Mouse (Mus musculus) liver, embryonic 15.5 days (tissue): ENCODE data around the gene Nudt14. TPM values are rescaled to one million over a fixed set of nuclear protein-coding genes. Genes with fewer than 3 reads are reported as not detected.

Experiments
- ATAC-seq: fragments of 200-750 bp; cut with Nextera tagmentation; 2 replicates; pipeline ENCODE4 v1.8.0; 2017; ENCODE audit warnings: moderate number of reproducible peaks, mild to moderate bottlenecking, moderate library complexity; ENCODE audit not compliant: insufficient read depth
- H3K27ac ChIP-seq: fragments of 300-500 bp; sonication (generic); replicated peaks from 2 replicates; pipeline ENCODE4 v1.5.1; 2015; ENCODE audit warnings: mild to moderate bottlenecking, inconsistent platforms
- H3K27me3 ChIP-seq: fragments of 300-500 bp; sonication (generic); 2 replicates; pipeline ENCODE4 v1.6.1; 2015; ENCODE audit warnings: mild to moderate bottlenecking, inconsistent platforms
- H3K36me3 ChIP-seq: fragments of 300-500 bp; sonication (generic); replicated peaks from 2 replicates; pipeline ENCODE4 v1.6.1; 2015; ENCODE audit warnings: moderate library complexity, mild to moderate bottlenecking, inconsistent platforms
- H3K4me1 ChIP-seq: fragments of 300-500 bp; sonication (generic); replicated peaks from 2 replicates; pipeline ENCODE4 v1.6.1; 2015; ENCODE audit warnings: inconsistent platforms
- H3K4me2 ChIP-seq: fragments of 300-500 bp; sonication (generic); 2 replicates; pipeline ENCODE4 v1.6.1; 2015; ENCODE audit warnings: moderate library complexity, mild to moderate bottlenecking, inconsistent platforms
- H3K4me3 ChIP-seq: fragments of 300-500 bp; sonication (generic); replicated peaks from 2 replicates; pipeline ENCODE4 v1.5.1; 2015; ENCODE audit warnings: mild to moderate bottlenecking, inconsistent platforms
- H3K9ac ChIP-seq: fragments of 300-500 bp; sonication (generic); 2 replicates; pipeline ENCODE4 v1.6.1; 2015; ENCODE audit warnings: moderate library complexity, mild to moderate bottlenecking, inconsistent platforms
- H3K9me3 ChIP-seq: fragments of 300-500 bp; sonication (generic); replicated peaks from 2 replicates; pipeline ENCODE4 v1.6.1; 2016; ENCODE audit warnings: inconsistent platforms
- WGBS: fragments of 180-500 bp; shearing (Covaris S2); methylation state at CpG from one replicate; pipeline ENCODE4 v1.1.7; 2015; ENCODE audit warnings: mixed read lengths; ENCODE audit not compliant: insufficient replicate concordance; 5-methylcytosine and 5-hydroxymethylcytosine counted together
- polyA plus RNA-seq: library from polyadenylated mRNA; unstranded; fragments of >200 nt; fragmentation: Nextera tagmentation; extraction: Ambion mirVana; gene quantifications from 2 replicates; pipeline ENCODE4 v1.2.1, GENCODE M21; 2015

The Nudt14 gene
- polyA plus RNA-seq, 1 experiment from 2014 or later = 14.3 TPM

DNA sequence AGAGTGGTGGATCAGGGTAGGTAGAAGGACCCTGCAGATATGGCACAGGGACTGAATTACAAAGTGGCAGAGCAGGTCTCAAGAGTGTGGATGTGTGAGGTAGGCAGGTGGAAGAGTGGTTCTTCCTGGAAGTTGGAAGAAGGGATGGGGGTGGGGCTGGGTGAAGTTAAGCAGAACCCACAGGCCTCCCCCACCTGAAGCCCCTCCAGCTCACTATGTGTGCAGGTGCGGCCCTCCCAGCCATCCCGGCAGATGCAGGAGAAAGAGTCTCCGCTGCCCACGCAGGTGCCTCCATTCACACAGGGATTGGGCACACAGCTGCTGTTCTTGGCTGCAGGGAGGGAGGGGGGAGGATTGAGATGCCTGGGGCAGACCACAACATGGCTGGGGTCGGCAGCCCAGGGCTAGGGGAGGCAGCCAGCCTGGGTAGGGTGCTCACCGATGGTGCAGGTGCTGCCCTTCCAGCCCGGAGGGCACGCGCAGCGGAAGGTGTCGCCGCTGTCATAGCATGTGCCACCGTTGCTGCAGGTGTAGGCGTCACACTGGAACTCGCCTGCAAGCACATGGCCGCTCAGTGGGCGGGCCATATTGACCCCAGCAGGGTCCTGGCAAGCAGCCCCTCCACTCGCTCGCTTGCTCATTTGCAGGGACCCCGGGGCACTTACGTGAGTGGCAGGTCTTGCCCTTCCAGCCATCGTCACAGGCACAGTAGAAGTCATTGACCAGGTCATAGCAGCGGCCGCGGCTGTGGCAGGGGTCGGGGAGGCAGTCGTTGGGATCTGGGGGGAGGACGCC lies 28.8 kb downstream of the Nudt14 start:
- no peak overlapping the region for H3K27ac ChIP-seq
- WGBS = 78% methylated on average over 28 of the region's 28 CpGs
- no peaks in the 10 kb centered on the region for H3K9me3 ChIP-seq
- no peak for ATAC-seq
- H3K27me3 ChIP-seq = 0 out of 2 replicates have a peak, but pooled peaks cover 3% of the 10 kb centered on the region
- H3K36me3 ChIP-seq = no peaks in the 10 kb centered on the region
- H3K4me3 ChIP-seq = no peak overlapping the region
- no peak overlapping the region for H3K4me2 ChIP-seq
- H3K4me1 ChIP-seq = no peaks in the 10 kb centered on the region
- no peak overlapping the region for H3K9ac ChIP-seq

GRCm38 (mm10) chr12:112911701-112912100 lies 30.2 kb downstream of the Nudt14 start:
- Histone ChIP-seq H3K4me2 (no peak overlapping the region), H3K36me3 (no peaks in the 10 kb centered on the region), H3K4me3 (no peak overlapping the region), H3K9ac (no peak overlapping the region), H3K27ac (no peak overlapping the region), H3K27me3 (no peaks in the 10 kb centered on the region), H3K4me1 (no peaks in the 10 kb centered on the region), H3K9me3 (no peaks in the 10 kb centered on the region)
- WGBS = 74% methylated on average over 17 of the region's 17 CpGs
- ATAC-seq = no peak

GRCm38 (mm10) chr12:112908991-112909390 lies 32.9 kb downstream of the Nudt14 start:
- Histone ChIP-seq H3K27ac (no peak overlapping the region), H3K4me2 (no peak overlapping the region), H3K36me3 (no peaks in the 10 kb centered on the region), H3K4me1 (no peaks in the 10 kb centered on the region), H3K9me3 (no peaks in the 10 kb centered on the region), H3K27me3 (no peaks in the 10 kb centered on the region), H3K4me3 (no peak overlapping the region), H3K9ac (no peak overlapping the region)
- 79% methylated on average over 22 of the region's 22 CpGs for WGBS
- ATAC-seq = no peak

DNA sequence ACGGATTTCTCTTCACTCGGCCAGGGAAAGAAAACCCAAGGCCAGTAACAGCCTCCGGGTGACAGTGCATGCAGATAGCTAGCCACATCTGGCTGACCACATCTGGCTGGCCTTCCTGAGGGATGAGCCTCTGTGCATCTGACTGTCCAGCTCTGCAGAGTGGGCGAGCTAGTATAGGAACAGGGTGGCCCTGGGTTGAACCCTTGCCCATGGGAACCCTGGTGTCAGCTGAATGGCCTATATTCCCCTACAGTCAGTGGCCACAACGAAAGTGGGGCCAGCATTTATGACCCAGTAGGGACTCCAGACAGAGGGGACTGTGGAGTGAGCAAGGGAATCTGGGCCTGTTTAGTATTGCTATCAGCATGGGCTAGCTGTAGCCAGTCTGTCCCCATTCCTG lies 36.9 kb downstream of the Nudt14 start:
- no peak overlapping the region for H3K4me3 ChIP-seq
- ATAC-seq = no peak
- no peaks in the 10 kb centered on the region for H3K9me3 ChIP-seq
- H3K4me1 ChIP-seq = no peaks in the 10 kb centered on the region
- H3K27me3 ChIP-seq = no peaks in the 10 kb centered on the region
- H3K36me3 ChIP-seq = no peaks in the 10 kb centered on the region
- no peak overlapping the region for H3K9ac ChIP-seq
- 66% methylated on average over 5 of the region's 5 CpGs for WGBS
- H3K27ac ChIP-seq = no peak overlapping the region
- no peak overlapping the region for H3K4me2 ChIP-seq

GRCm38 (mm10) chr12:112903941-112904340 lies 38.0 kb downstream of the Nudt14 start:
- Histone ChIP-seq H3K27me3 (no peaks in the 10 kb centered on the region), H3K4me2 (no peak overlapping the region), H3K9ac (no peak overlapping the region), H3K27ac (no peak overlapping the region), H3K4me1 (no peaks in the 10 kb centered on the region), H3K36me3 (no peaks in the 10 kb centered on the region), H3K9me3 (no peaks in the 10 kb centered on the region), H3K4me3 (no peak overlapping the region)
- ATAC-seq = no peak
- 63% methylated on average over 8 of the region's 8 CpGs for WGBS

- Histone ChIP-seq H3K9me3 (no peaks in the 10 kb centered on the region), H3K4me3 (no peak overlapping the region), H3K36me3 (no peaks in the 10 kb centered on the region), H3K4me1 (no peaks in the 10 kb centered on the region), H3K9ac (no peak overlapping the region), H3K4me2 (no peak overlapping the region), H3K27me3 (peaks cover 11% of the 10 kb centered on the region), H3K27ac (no peak overlapping the region)
- no peak for ATAC-seq
- 66% methylated on average over 9 of the region's 9 CpGs for WGBS
Measured at GRCm38 (mm10) chr12:112900641-112901040, 41.3 kb downstream of the Nudt14 start.

DNA sequence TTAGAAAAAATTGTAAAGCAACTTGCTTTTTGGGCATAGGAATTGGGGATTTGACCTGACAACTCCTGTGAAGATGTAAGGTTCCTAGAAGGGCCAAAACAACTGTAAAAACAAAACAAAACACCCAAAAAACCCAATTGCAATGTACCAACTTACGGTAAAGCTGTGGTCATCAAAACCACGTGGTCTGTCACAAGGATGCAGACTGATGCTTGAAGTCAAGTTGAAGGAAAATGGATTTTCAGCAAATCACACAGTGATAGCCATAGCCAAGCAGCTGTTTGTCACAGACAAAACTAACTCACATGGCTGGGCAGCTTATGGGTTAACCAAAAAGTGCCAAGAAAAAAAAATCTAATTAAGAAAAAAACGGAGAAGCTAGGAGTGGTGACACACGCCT lies 43.0 kb downstream of the Nudt14 start:
- no peak for ATAC-seq
- no peaks in the 10 kb centered on the region for H3K36me3 ChIP-seq
- H3K9ac ChIP-seq = no peak overlapping the region
- H3K4me2 ChIP-seq = no peak overlapping the region
- no peak overlapping the region for H3K4me3 ChIP-seq
- WGBS = 45% methylated on average over 4 of the region's 4 CpGs
- H3K4me1 ChIP-seq = no peaks in the 10 kb centered on the region
- no peak overlapping the region for H3K27ac ChIP-seq
- no peaks in the 10 kb centered on the region for H3K9me3 ChIP-seq
- peaks cover 26% of the 10 kb centered on the region for H3K27me3 ChIP-seq

GRCm38 (mm10) chr12:112898351-112898750 lies 43.6 kb downstream of the Nudt14 start:
- Histone ChIP-seq H3K9me3 (no peaks in the 10 kb centered on the region), H3K36me3 (no peaks in the 10 kb centered on the region), H3K27me3 (peaks cover 29% of the 10 kb centered on the region), H3K27ac (no peak overlapping the region), H3K4me1 (no peaks in the 10 kb centered on the region), H3K4me2 (no peak overlapping the region), H3K4me3 (no peak overlapping the region), H3K9ac (no peak overlapping the region)
- no peak for ATAC-seq
- WGBS = 63% methylated on average over 12 of the region's 12 CpGs

GRCm38 (mm10) chr12:112897522-112898212 lies 44.3 kb downstream of the Nudt14 start:
- no peak overlapping the region for H3K4me2 ChIP-seq
- WGBS = 12% methylated on average over 16 of the region's 16 CpGs

DNA sequence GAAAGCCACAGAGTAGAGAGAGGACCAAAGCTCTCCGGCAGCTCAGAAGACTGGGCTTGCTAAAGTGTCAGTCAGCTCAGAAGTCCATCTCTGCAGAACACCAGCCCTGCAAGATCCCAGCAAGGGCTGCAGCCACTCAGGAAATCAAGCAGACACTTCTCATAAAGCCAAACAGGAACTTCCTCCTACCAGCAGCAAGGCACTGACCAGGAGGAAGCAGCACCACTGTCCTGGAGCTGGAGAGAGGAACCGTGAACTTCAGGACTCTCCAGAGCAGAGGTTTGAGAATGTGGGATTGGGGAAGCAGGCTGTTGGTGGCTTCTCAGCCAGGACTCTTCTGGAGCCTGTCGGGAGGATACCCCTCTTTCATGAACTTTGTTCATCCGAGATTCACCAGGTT lies 47.0 kb downstream of the Nudt14 start:
- WGBS = 6% methylated on average over 4 of the region's 4 CpGs
- Histone ChIP-seq H3K27me3 (peaks cover 29% of the 10 kb centered on the region), H3K27ac (no peak overlapping the region), H3K9me3 (no peaks in the 10 kb centered on the region), H3K4me1 (no peaks in the 10 kb centered on the region), H3K4me2 (no peak overlapping the region), H3K4me3 (no peak overlapping the region), H3K36me3 (no peaks in the 10 kb centered on the region), H3K9ac (no peak overlapping the region)
- no peak for ATAC-seq

More at GRCm38 (mm10) chr12:112897522-112898212, 44.3 kb downstream of the Nudt14 start:
- no peaks in the 10 kb centered on the region for H3K9me3 ChIP-seq
- no peak overlapping the region for H3K9ac ChIP-seq
- peaks cover 29% of the 10 kb centered on the region for H3K27me3 ChIP-seq
- no peak overlapping the region for H3K27ac ChIP-seq
- H3K36me3 ChIP-seq = no peaks in the 10 kb centered on the region
- no peak for ATAC-seq
- no peak overlapping the region for H3K4me3 ChIP-seq
- H3K4me1 ChIP-seq = no peaks in the 10 kb centered on the region

DNA sequence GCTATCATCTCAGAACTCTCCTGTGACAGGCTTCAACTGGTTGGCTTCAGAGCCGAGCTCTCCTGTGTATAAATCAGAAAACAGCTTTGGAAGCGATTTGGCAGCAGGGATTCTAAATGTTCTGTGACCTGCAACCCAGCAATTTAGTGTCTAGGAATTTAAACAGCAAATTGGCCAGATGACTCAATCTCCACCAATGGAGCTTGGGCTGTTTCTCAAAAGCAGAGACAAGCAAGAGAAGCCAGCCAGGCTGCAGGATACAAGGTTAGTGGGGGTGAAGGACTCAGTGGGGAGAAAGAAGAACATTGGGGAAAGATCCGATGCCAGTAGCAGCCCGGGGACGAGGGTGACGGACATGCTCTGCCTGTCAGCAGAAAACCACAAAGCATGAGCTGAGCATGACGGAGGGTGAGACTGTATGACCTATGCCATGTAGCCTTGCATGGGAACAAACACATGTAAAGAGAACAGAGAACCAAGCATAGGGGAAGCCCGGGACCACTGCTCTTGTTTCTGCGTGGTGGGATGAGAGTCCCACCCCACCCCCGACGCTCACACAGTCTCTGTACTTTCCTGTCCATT lies 47.5 kb downstream of the Nudt14 start:
- WGBS = 13% methylated on average over 11 of the region's 11 CpGs
- H3K4me1 ChIP-seq = no peaks in the 10 kb centered on the region

More for the DNA sequence above, 47.5 kb downstream of the Nudt14 start:
- no peak overlapping the region for H3K27ac ChIP-seq
- no peak overlapping the region for H3K4me3 ChIP-seq
- no peaks in the 10 kb centered on the region for H3K9me3 ChIP-seq
- no peak for ATAC-seq
- no peak overlapping the region for H3K4me2 ChIP-seq
- peaks cover 29% of the 10 kb centered on the region for H3K27me3 ChIP-seq
- H3K36me3 ChIP-seq = no peaks in the 10 kb centered on the region
- H3K9ac ChIP-seq = no peak overlapping the region
